23 mouse cellular contexts compared by ENCODE assay signal in genomic region chr17:74599396-74599795, GRCm38 (mm10).
"Had no signal": no experiment of that assay in that cellular context is flagged by ENCODE, and none has a peak within 500 bp of the region (broad histone marks: within the 10 kb centered on the region; RNA-seq: fewer than 3 reads in every experiment).

No protein-coding gene starts in this region.

- H3K9me3 ChIP-seq: heart, embryonic 10.5 days; heart, embryonic 12.5 days; hindbrain, embryonic 10.5 days; hindbrain, embryonic 12.5 days; intestine, embryonic 15.5 days; kidney, embryonic 15.5 days; limb, embryonic 13.5 days; limb, embryonic 15.5 days had no signal

- DNase-seq: gastrocnemius, adult 2 months; gastrocnemius, postnatal 10 days; gastrocnemius, postnatal 25 days; heart, adult 18-20 months; heart, postnatal 10 days; heart, postnatal 4 days; layer of hippocampus, adult 9-11 months; layer of hippocampus, postnatal 36 days; left cerebral cortex, postnatal 4 days had no signal

- H3K27me3 ChIP-seq: heart, embryonic 12.5 days; hindbrain, embryonic 12.5 days; intestine, embryonic 15.5 days; kidney, embryonic 15.5 days; limb, embryonic 13.5 days; limb, embryonic 15.5 days had no signal

- H3K9ac ChIP-seq: heart, embryonic 12.5 days; hindbrain, embryonic 12.5 days; hindbrain, embryonic 14.5 days; intestine, embryonic 15.5 days; kidney, embryonic 15.5 days; limb, embryonic 13.5 days; limb, embryonic 15.5 days; liver, embryonic 14.5 days had no signal

- H3K4me2 ChIP-seq: heart, embryonic 12.5 days; hindbrain, embryonic 12.5 days; hindbrain, embryonic 14.5 days; intestine, embryonic 15.5 days; kidney, embryonic 15.5 days; limb, embryonic 13.5 days; limb, embryonic 15.5 days had no signal

- H3K4me3 ChIP-seq: gastrocnemius, adult 2 months; heart, embryonic 10.5 days; heart, embryonic 12.5 days; hindbrain, embryonic 10.5 days; hindbrain, embryonic 12.5 days; intestine, embryonic 15.5 days; kidney, embryonic 15.5 days; limb, embryonic 13.5 days; limb, embryonic 15.5 days had no signal

- H3K4me1 ChIP-seq: heart, embryonic 10.5 days; heart, embryonic 12.5 days; hindbrain, embryonic 10.5 days; hindbrain, embryonic 12.5 days; intestine, embryonic 15.5 days; kidney, embryonic 15.5 days; limb, embryonic 13.5 days; limb, embryonic 15.5 days had no signal

- ATAC-seq: forebrain, embryonic 16.5 days; hindbrain, embryonic 16.5 days; inflammation-experienced regulatory T-cells, adult 6 months had no signal

- H3K27ac ChIP-seq: gastrocnemius, adult 2 months; heart, embryonic 10.5 days; hindbrain, embryonic 10.5 days; hindbrain, embryonic 12.5 days; hindbrain, embryonic 14.5 days; intestine, embryonic 15.5 days; kidney, embryonic 15.5 days; kidney, postnatal 0 days; limb, embryonic 13.5 days; limb, embryonic 15.5 days; liver, embryonic 14.5 days had no signal
